Mouse (Mus musculus) right cerebral cortex, adult 2 months (tissue): ENCODE results near the gene Ifitm3.
"Not testable (repeated sequence)": the region's sequence is repeated elsewhere in the genome, so short reads cannot be mapped to it uniquely, and the experiment has no call there.

Experiments used
- DNase-seq, 2 experiments: peaks; one replicate each; pipeline ENCODE4 v3.0.0; 2021 to 2022; ENCODE audit warnings: low spot score in 2 of 2

The Ifitm3 gene

GRCm38 (mm10) chr7:141000881-141001708 is 9.5 kb downstream of the Ifitm3 start:
- DNase-seq: no peak

DNA sequence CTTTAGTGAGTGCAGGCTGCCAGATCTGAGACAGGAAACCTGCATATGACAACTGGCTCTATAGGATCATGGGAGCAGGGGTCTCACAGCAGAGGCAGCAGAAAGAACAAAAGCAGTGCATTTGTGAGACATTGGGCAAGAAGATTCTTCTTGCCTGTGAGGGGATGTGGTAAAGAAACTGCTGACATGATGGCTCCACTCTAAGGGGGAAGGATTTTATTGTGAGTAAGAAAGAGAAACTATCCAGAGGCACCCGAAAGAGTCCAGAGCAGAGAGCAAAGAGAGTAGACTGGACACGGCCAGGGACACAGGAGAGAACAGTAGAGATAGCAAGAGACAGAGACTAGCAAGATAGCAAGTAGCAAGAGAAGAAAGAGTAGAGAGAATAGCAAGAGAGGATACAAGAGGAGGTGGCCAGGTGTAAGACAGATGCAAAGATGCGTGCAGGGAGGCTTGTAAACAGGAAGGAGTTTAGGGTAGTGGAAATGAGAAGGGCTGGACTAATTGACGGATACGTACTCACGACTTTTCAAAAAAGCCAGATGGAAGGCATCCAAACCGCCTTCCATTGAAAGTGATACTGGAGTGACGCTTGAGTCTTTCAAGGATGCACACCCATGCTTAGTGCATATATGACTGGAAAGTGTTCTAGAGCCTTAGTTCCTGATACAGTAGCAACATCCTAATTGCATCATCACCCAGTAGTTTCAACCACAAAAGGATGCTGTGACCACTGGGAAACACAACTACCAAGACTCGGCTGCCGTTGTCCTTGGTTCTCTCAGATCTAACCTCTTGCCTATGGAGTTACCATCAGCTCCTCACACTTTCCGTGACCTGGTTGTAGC is 11.5 kb downstream of the Ifitm3 start:
- DNase-seq: no peak

GRCm38 (mm10) chr7:140997817-140998216 is 12.8 kb downstream of the Ifitm3 start:
- no peak for DNase-seq

DNA sequence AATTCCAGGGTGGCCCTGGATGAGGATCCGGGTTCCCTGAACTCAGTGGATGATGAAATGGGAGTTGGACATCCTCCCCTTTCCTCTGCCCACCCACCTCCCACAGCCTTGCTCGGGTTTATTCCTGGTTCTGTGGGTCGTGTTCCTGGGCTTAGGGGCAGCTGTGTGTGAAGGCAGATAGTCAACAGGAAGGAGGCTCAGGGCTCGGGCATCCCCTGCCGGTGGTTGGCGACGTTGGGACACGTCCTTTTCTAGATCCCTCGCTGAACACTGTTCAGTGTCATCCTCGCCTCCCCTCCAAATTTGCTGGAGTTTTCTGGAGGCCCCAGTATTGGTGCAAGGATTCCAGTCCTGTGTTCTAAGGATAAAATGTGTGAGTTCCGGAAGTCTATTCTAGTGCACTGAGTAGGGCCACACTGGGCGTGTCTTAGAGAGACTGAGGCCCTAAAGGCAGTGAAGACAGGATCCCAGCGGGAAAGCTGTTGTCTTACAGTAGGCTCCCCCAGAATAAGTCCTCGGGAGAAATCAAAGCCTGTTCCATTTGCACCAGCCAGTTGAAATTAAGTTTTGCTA is 19.4 kb downstream of the Ifitm3 start:
- no peak for DNase-seq

DNA sequence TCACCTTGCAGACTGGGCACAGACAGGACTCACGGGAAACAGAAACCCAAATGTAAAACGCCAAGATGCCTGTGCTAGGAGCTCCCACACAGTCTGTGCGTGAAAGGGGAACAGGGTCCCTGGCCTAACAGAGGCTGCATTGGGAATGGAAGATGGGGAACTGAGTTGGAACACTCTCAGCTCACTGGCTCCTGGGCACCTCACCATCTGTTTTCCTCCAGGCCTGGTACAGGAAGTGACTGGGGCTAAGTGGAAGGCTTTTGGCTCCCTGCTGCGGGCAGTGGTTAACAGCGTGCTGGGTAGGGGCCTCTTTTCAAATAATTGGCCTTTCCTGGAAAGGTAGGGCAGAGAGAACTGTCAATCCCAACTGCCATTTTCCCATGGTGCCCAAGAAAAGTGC is 19.9 kb downstream of the Ifitm3 start:
- DNase-seq: no peak

DNA sequence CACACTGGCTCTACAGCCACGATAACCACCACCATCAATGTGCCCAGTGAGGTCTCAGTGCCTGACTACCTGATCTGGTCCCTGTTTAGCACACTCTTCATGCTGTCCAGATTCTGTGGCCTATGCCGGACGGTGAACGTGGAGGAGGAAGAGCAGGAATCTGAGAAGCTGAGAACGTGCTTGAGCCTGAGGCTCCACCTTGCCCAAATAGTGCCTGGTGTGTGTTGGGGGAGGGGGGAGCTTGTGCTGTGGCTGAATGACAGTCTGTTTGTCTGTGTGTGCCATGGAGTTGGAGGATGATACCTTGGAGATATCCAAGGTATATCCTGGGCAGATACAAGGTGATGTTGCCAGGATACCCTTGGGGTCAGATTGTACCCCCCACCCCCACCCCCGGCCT is 20.4 kb downstream of the Ifitm3 start:
- DNase-seq: no peak

DNA sequence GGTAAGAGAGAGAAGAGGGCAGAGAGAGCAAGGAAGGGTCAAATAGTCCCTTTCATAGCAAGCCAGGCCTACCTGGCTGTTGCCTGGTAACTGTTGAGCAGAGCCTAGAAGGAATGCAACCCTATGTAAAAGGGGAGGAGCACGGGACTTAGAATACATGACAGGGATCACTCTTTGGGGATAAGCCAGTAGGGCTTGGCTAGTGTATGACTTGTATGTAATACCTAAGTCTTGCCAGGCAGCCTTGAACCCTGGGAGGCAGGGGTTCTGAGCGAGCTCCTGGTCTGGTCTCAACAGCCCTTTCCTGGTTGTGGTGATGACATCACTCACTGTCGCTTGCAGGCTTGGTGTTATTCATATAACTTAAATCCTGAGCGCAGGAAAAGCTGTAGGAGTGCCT is 21.5 kb downstream of the Ifitm3 start:
- peak in 1 of 2 experiments; percentile 10 for DNase-seq

- DNase-seq: peak; percentile 27 to 58
Measured at GRCm38 (mm10) chr7:140987182-140988138, 23.1 kb downstream of the Ifitm3 start.

DNA sequence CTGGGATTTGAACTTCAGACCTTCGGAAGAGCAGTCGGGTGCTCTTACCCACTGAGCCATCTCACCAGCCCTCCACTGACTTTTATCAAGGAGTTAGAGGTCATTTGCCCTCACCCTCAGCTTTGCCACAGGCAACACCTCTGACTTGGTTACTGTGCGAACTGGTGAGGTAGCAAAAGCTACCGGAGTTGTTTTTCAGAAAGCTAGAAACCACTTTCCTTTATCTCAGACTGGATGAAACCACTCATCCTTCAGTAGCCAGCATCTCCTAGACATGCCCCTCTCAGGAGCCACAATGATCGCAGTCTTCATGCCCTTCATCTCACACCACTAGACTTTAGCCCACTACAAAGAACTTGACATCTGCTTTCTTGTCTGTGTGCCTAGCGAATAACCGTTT is 27.6 kb downstream of the Ifitm3 start:
- DNase-seq: no peak

DNA sequence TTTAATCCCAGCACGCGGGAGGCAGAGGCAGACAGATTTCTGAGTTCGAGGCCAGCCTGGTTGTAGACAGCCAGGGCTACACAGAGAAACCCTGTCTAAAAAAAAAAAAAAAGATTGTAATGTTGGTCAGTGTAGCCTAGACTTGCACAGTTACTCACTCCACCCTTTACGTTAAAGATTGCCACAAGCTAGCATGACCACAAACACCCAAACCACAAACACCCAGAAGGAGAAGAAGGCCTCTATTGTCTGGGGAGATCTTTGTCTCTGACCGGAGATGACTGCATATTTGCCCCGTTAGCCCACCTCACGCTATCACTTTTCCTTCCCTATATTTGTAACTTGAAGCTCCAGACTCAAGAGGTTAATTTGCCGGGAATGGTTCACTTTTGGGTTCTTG is 28.9 kb downstream of the Ifitm3 start:
- DNase-seq: no peak

- DNase-seq: not testable (repeated sequence)
Measured at GRCm38 (mm10) chr7:140976720-140977119, 33.9 kb downstream of the Ifitm3 start.

DNA sequence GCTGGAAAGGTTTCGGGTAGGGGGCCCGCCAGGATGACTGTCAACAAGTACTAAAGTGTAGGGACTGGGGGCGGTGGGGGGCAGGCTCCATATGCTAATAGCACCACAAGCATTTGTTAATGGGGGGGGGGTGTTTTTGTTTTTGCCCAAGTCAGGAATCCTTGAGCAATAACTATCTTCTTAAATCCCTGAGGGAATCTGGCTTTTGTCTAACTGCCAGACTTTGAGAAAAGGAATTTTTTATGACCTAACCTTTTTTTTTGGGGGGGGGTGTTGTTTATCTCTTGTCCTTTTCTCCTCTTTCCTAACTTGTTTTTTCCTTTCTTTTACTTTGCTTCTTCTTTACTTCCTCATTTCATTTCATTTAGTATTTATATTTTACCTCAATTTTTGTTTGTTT is 35.1 kb downstream of the Ifitm3 start:
- DNase-seq: no peak

DNA sequence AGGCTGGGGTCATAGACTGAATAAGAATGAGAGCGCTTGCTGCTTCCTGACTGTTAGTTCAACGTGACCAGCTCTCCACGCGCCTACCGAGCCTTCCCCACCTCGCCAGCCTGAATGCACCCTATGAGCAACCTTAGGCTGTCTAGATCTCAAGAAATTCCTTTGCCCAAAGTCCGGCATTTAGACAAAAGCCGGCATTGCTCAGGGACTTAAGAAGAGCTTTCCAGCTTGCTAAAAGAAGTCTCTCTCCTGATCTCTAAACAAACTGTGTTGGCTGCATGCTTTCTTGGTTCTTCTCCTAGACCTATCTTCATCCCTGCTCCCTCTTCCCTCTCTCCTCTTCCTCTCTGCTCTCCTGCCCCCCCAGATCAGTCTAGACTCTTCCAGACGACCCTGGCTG is 35.6 kb downstream of the Ifitm3 start:
- DNase-seq: no peak

GRCm38 (mm10) chr7:140973396-140974165 is 37.0 kb downstream of the Ifitm3 start:
- no peak for DNase-seq

DNA sequence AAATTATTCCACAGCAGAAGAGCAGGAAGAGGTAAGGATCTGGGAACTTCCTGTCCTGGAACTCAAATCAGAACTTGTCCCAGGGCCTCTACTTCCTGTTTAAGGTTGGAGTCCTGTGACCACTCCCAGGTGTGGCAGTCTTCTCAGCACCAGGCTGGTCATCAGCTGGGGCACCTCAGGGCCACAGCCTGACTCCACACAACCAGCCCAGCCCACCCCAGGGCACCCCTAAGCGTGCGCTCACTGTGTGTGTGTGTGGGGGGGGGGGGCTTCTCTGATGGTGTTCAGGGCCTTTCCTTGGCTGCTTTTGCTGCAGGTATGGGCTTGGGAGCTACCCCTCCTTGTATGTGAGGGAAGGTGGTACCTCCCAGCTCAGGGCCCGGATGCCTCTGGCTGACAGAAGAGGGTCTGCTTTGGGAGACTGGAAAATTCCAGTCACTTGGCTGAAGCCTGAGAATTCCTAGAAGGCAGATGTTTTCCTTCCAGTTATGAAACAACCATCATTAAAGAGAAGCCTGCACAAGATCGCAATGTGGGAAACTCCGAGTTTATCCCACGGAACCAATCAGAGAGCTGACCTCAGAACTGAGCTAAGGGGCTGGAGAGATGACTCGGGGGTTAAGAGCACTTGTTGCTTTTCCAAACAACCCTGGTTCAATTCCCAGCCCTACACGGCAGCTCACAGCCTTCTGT is 38.9 kb downstream of the Ifitm3 start:
- no peak for DNase-seq

DNA sequence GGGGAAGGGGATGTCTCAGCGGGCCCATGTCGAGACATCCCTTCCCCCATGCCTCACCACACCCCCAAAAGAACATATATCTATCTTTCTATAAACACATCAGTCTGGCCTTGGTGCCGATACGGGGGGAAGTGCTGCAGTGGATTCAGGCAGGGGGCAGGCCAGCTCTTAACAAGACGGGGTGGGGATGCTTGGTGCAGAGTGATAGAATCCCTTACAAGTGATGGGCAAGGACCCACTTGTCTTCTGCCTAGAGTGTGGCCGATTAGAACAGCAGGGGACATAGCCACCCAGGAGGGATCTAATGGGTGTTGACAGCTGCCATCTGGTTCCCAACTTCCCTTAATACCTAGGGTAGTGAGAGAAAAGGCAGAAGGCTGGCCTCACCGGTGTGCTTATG is 39.6 kb downstream of the Ifitm3 start:
- DNase-seq: no peak

DNA sequence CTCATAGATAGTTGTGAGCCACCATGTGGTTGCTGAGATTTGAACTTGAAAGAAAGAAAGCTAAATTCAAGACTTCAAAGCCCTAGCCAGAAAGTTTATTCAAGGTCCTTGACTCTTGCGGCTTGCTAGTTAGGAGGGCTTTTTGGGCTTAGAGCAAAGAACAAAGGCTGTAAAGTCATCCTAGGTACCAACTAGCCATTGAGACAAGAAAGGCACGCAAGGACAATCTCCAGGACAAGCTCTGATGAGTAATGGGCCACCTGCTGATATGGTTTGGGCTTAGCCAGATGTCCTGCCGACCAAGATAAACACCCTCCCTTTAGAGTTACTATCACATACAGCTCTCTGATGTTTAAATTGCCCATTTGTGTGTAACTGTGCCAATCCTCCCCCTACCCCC is 41.9 kb downstream of the Ifitm3 start:
- not testable (repeated sequence) for DNase-seq

DNA sequence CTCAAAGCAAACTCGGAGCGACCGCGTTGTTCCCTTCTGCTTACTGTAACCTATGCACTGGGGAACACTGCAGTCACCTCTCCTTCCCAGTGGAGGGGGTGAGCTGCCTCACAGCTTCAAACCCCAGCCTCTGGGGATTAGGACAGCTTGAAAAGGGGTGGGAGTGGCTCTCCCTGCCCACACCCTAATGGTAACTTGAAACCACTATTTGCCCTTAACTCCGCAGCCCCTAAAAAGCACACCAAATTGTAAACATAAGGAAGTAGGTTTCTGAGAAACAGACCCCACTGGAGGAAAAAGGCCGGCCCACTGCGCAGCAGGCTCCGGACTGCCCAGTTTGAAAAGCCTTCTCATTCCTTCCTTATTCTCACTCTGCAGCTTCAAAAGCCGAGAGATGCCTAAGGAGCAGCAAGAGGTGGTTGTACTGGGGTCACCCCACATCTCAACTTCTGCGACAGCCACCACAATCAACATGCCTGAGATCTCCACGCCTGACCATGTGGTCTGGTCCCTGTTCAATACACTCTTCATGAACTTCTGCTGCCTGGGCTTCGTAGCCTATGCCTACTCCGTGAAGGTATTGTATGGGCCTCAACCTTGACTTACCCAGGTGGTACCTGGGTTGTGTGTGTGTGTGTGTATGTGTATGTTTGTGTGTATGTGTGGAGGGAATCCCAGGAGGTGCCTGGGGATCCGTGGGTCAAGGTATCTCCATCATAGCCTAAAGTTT is 42.5 kb downstream of the Ifitm3 start:
- DNase-seq: no peak

DNA sequence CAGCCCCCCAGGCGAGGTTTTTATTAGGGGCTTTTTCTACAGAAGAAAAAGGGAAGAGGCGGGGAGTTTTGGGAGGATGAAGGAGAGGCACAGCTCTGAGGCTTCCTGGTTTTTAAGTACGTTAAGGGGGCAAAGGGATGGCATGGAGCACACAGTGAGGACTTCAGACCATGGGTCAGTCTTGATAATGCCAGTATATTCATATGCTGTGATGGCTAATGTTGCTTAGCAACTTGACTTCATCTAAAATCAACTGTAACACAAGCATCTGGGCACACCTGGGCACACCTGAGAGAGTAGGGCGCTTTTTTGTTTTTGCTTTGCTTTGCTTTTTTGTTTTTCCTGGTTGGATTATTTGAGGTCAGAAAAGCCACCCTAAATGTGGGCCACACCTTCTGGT is 43.6 kb downstream of the Ifitm3 start, which contains the start of gene Ifitm1:
Gene Ifitm1 (plus strand): TSS at position 301 of the 400 bp plus-strand sequence.
- no peak for DNase-seq
